Mouse (Mus musculus) liver, postnatal 0 days (tissue): Measurements from ENCODE around the gene Cbl.

Experiments used
- CTCF ChIP-seq: sonication (generic); IDR thresholded peaks from 2 replicates; pipeline ENCODE4 v1.5.1; 2016; ENCODE audit warnings: antibody characterized with exemption, low read depth
- EP300 ChIP-seq: IDR thresholded peaks from 2 replicates; pipeline ENCODE4 v1.6.1; 2016; ENCODE audit warnings: antibody characterized with exemption, low read depth, mild to moderate bottlenecking

GRCm38 (mm10) chr9:44240911-44241310 is 7.1 kb upstream of the Cbl start:
- no peak for TF ChIP-seq CTCF
- TF ChIP-seq EP300 = no peak
